Mouse (Mus musculus) testis, adult 2 months (tissue): ENCODE measurements around the gene Tmem178b.

Experiments used
- CTCF ChIP-seq: fragments of 200-500 bp; IDR thresholded peaks from 2 replicates; pipeline ENCODE4 v1.5.1; 2012; ENCODE audit warnings: low read depth, mild to moderate bottlenecking, inconsistent platforms, low read length, moderate library complexity; ENCODE audit not compliant: control insufficient read depth, insufficient read depth, insufficient replicate concordance
- POLR2A ChIP-seq: fragments of 200-500 bp; IDR thresholded peaks from 2 replicates; pipeline ENCODE4 v1.6.1; 2012; ENCODE audit warnings: low read depth, mild to moderate bottlenecking, inconsistent platforms, low read length, moderate library complexity; ENCODE audit not compliant: control insufficient read depth

GRCm38 (mm10) chr6:39899231-39899630 is 26.2 kb downstream of the Tmem178b start:
- TF ChIP-seq POLR2A, result no peak
- TF ChIP-seq CTCF, result no peak
